Mouse (Mus musculus) liver, embryonic 15.5 days (tissue): Measurements from ENCODE around the gene Map7d1. TPM values are rescaled to one million over a fixed set of nuclear protein-coding genes. Genes with fewer than 3 reads are reported as not detected.
A peak's percentile ranks its signal among the peaks of the same experiment; 100 is the strongest.

Source experiments
- ATAC-seq: fragments of 200-750 bp; cut with Nextera tagmentation; 2 replicates; pipeline ENCODE4 v1.8.0; 2017; ENCODE audit warnings: moderate number of reproducible peaks, mild to moderate bottlenecking, moderate library complexity; ENCODE audit not compliant: insufficient read depth
- H3K27ac ChIP-seq: fragments of 300-500 bp; sonication (generic); replicated peaks from 2 replicates; pipeline ENCODE4 v1.5.1; 2015; ENCODE audit warnings: mild to moderate bottlenecking, inconsistent platforms
- H3K27me3 ChIP-seq: fragments of 300-500 bp; sonication (generic); 2 replicates; pipeline ENCODE4 v1.6.1; 2015; ENCODE audit warnings: mild to moderate bottlenecking, inconsistent platforms
- H3K36me3 ChIP-seq: fragments of 300-500 bp; sonication (generic); replicated peaks from 2 replicates; pipeline ENCODE4 v1.6.1; 2015; ENCODE audit warnings: moderate library complexity, mild to moderate bottlenecking, inconsistent platforms
- H3K4me1 ChIP-seq: fragments of 300-500 bp; sonication (generic); replicated peaks from 2 replicates; pipeline ENCODE4 v1.6.1; 2015; ENCODE audit warnings: inconsistent platforms
- H3K4me2 ChIP-seq: fragments of 300-500 bp; sonication (generic); 2 replicates; pipeline ENCODE4 v1.6.1; 2015; ENCODE audit warnings: moderate library complexity, mild to moderate bottlenecking, inconsistent platforms
- H3K4me3 ChIP-seq: fragments of 300-500 bp; sonication (generic); replicated peaks from 2 replicates; pipeline ENCODE4 v1.5.1; 2015; ENCODE audit warnings: mild to moderate bottlenecking, inconsistent platforms
- H3K9ac ChIP-seq: fragments of 300-500 bp; sonication (generic); 2 replicates; pipeline ENCODE4 v1.6.1; 2015; ENCODE audit warnings: moderate library complexity, mild to moderate bottlenecking, inconsistent platforms
- H3K9me3 ChIP-seq: fragments of 300-500 bp; sonication (generic); replicated peaks from 2 replicates; pipeline ENCODE4 v1.6.1; 2016; ENCODE audit warnings: inconsistent platforms
- WGBS: fragments of 180-500 bp; shearing (Covaris S2); methylation state at CpG from one replicate; pipeline ENCODE4 v1.1.7; 2015; ENCODE audit warnings: mixed read lengths; ENCODE audit not compliant: insufficient replicate concordance; 5-methylcytosine and 5-hydroxymethylcytosine counted together
- polyA plus RNA-seq: library from polyadenylated mRNA; unstranded; fragments of >200 nt; fragmentation: Nextera tagmentation; extraction: Ambion mirVana; gene quantifications from 2 replicates; pipeline ENCODE4 v1.2.1, GENCODE M21; 2015

Gene Map7d1
- polyA plus RNA-seq, 1 experiment from 2014 or later, result 6.7 TPM

DNA sequence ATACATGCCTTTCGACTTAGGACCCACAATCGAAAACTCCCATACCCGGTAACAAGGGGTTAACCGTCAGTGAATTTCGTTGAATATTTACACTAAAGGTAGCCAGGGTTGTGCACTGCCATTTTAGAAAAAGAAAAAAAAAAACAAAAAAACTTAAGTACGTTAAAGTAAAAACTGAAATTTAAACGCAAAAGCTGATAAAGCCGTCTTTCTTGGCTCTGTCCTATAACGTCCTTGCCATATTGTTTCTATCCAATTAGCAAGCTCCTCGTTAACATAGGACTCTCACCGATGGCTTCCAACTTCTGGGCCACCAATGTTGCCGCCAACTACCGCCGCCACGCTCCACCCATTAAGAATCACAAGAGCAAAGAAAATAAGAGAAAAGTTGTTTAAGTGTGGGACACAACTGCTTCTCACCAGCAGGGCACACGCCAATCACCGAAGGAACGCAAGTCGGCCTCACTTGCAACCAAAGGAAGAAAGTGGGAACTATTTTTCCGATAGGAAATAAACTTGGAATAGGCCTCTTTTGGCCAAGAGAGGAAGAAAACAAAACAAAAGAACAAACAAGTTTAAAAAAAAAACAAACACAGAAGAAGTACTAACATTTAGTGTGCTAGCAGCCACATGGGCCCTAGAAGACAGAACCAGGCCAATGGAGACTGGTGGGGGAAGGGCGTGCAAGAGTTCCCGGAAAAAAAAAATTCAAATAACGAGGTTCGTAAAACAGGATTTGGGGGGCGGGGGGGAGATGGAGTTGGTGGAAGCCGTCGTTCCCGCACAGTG, 54.4 kb downstream of the Map7d1 start:
- Histone ChIP-seq H3K4me3 (peak overlapping the region; percentile 82), H3K4me1 (peaks cover 78% of the 10 kb centered on the region), H3K9ac (peak overlapping the region; percentile 85), H3K27me3 (no peaks in the 10 kb centered on the region), H3K9me3 (no peaks in the 10 kb centered on the region), H3K27ac (peak overlapping the region; percentile 95), H3K4me2 (peak overlapping the region; percentile 82), H3K36me3 (peaks cover 24% of the 10 kb centered on the region)
- WGBS, result under 1% methylated on average over 28 of the region's 28 CpGs
- ATAC-seq, result no peak

DNA sequence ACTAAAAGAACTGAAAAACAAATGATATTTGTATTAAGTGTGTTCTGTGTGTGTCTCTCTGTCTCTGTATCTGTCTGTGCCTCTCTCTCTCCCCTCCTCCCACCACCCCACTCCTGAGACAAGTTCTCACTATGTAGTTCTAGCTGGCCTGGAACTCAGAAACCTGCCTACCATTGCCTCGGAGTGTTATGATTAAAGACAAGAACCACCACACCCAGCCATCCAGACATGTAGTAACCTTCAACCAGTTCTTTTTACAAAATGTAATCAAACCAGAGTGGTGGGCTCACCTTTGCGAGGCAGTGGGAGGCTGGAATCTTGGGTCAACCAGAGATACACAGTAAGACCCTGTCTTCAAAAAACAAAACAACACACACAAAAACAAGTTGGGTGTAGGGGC, 55.5 kb downstream of the Map7d1 start:
- Histone ChIP-seq H3K9ac (peak overlapping the region; percentile 85), H3K4me3 (peak overlapping the region; percentile 82), H3K4me1 (peaks cover 72% of the 10 kb centered on the region), H3K4me2 (peak overlapping the region; percentile 82), H3K27me3 (no peaks in the 10 kb centered on the region), H3K36me3 (peaks cover 31% of the 10 kb centered on the region), H3K27ac (peak overlapping the region; percentile 95), H3K9me3 (no peaks in the 10 kb centered on the region)
- no peak for ATAC-seq
- 19% methylated on average over 2 of the region's 2 CpGs for WGBS

DNA sequence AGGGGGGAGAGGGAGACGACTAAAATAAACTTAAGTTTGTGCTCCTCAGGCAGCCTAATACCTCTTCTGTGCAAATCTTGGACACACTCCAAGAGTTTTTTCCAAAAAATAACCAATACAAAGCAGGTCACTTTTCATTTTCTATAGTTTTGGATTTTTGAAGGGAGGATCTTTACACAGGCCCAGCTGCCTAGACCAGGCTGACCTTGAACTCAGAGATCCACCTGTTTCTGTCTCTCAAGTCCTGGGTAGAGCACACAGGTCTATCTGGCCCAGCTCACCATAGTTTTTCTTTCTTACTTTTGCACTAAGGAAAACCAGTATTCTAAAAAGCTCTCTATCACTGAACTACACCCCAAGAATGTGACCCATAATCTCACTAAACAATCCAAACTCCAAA, 56.1 kb downstream of the Map7d1 start:
- 43% methylated on average over 1 of the region's 1 CpGs for WGBS
- peaks cover 66% of the 10 kb centered on the region for H3K4me1 ChIP-seq

DNA sequence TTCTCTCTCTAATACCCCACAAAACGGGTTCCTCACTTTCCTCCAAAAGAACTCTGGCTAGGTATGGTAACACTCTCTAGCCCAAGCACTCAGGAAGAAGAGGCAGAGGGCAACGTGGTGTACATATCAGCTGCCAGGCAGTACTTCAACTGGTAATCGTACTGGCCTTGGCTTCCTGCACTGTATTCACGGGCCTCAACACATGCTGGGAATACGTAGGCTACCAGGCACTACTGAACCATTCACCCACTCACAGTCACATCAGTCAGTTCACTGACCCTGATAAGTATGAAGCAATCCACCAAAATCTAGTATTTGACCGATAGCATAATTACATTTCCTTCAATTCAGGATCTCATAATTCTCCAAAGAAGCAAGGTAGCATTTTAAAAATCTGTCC, 56.6 kb downstream of the Map7d1 start:
- H3K4me3 ChIP-seq, result peak overlapping the region; percentile 82
- H3K9ac ChIP-seq, result 0 out of 2 replicates have a peak overlapping the region, but pooled peaks have one; percentile 85
- no peak overlapping the region; the same call in 1 of the 2 replicates for H3K27ac ChIP-seq
- peaks cover 38% of the 10 kb centered on the region for H3K36me3 ChIP-seq
- no peaks in the 10 kb centered on the region for H3K27me3 ChIP-seq
- WGBS, result 28% methylated on average over 6 of the region's 6 CpGs
- no peak for ATAC-seq
- H3K4me1 ChIP-seq, result peaks cover 61% of the 10 kb centered on the region
- no peaks in the 10 kb centered on the region for H3K9me3 ChIP-seq
- H3K4me2 ChIP-seq, result peak overlapping the region; percentile 82

More for the DNA sequence above, 56.1 kb downstream of the Map7d1 start:
- ATAC-seq, result no peak
- peak overlapping the region; percentile 82 for H3K4me2 ChIP-seq
- peak overlapping the region; percentile 95 for H3K27ac ChIP-seq
- no peaks in the 10 kb centered on the region for H3K9me3 ChIP-seq
- peaks cover 33% of the 10 kb centered on the region for H3K36me3 ChIP-seq
- peak overlapping the region; percentile 82 for H3K4me3 ChIP-seq
- no peaks in the 10 kb centered on the region for H3K27me3 ChIP-seq
- peak overlapping the region; percentile 85; the same call in 1 of the 2 replicates for H3K9ac ChIP-seq

DNA sequence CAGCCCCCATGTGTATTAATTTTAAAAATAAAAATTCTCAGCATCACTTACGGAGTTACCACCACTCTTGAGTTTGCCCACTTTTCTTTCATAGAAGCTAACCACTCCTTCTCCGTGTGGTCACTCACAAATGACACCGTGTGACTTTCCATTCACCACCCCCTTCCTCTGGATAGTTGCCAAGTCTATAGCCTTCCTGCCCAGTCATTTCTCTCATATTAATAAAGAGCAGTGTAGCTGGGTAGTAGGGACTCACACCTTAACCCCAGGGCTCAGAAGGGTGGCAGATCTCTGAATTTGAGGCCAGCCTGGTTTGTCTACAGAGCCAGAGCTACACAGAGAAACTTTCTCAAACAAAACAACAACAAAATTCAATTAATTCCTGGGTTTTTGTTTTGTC, 58.7 kb downstream of the Map7d1 start:
- no peak overlapping the region for H3K9ac ChIP-seq
- 0 out of 2 replicates have a peak overlapping the region, but pooled peaks have one; percentile 25 for H3K4me2 ChIP-seq
- peaks cover 45% of the 10 kb centered on the region for H3K4me1 ChIP-seq
- no peaks in the 10 kb centered on the region for H3K27me3 ChIP-seq
- no peaks in the 10 kb centered on the region for H3K9me3 ChIP-seq
- no peak for ATAC-seq
- H3K36me3 ChIP-seq, result peaks cover 59% of the 10 kb centered on the region
- H3K4me3 ChIP-seq, result no peak overlapping the region
- WGBS, result 61% methylated on average over 3 of the region's 3 CpGs
- no peak overlapping the region; the same call in 1 of the 2 replicates for H3K27ac ChIP-seq

DNA sequence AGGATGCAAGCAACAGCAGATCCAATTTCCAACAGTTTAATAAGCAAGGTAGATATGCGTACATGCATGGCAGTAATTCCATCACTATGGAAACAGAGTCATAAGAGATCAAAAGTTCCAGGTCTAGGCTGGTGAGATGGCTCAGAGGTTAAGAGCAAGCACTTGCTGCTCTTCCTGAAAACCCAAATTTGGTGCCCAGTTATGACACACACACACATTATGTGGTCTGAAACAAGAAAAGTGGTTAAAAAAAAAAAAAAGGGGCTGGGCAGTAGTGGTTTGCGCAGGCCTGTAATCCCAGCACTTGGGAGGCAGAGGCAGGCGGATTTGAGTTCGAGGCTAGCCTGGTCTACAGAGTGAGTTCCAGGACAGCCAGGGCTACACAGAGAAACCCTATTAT, 61.2 kb downstream of the Map7d1 start:
- peaks cover 75% of the 10 kb centered on the region for H3K36me3 ChIP-seq
- peaks cover 34% of the 10 kb centered on the region for H3K4me1 ChIP-seq

DNA sequence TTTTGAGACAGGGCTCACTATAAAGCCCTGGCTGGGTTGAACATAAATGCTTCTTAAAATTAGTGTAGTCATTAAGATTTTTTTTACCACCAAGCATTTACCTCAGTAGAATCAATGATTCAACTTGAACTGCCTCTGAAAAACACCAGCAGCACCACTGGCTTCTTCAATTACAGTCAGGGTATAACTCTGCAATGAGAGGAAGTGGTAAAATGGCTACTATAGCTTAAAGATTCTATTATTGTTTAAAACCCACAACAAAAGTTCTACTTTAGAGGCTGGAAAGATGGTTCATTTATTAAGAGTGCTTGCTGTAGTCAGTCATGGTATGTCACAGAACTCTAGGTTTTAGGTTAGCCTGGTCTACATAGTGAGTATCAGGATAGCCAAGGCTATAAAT, 61.9 kb downstream of the Map7d1 start:
- Histone ChIP-seq H3K9me3 (no peaks in the 10 kb centered on the region), H3K36me3 (peaks cover 81% of the 10 kb centered on the region), H3K27ac (no peak overlapping the region), H3K4me2 (no peak overlapping the region), H3K9ac (no peak overlapping the region), H3K4me1 (peaks cover 27% of the 10 kb centered on the region), H3K27me3 (no peaks in the 10 kb centered on the region), H3K4me3 (no peak overlapping the region)
- no peak for ATAC-seq

More for the DNA sequence above, 61.2 kb downstream of the Map7d1 start:
- 92% methylated on average over 4 of the region's 4 CpGs for WGBS
- Histone ChIP-seq H3K27me3 (no peaks in the 10 kb centered on the region), H3K27ac (no peak overlapping the region), H3K4me2 (no peak overlapping the region), H3K9ac (no peak overlapping the region), H3K9me3 (no peaks in the 10 kb centered on the region), H3K4me3 (no peak overlapping the region)
- no peak for ATAC-seq

DNA sequence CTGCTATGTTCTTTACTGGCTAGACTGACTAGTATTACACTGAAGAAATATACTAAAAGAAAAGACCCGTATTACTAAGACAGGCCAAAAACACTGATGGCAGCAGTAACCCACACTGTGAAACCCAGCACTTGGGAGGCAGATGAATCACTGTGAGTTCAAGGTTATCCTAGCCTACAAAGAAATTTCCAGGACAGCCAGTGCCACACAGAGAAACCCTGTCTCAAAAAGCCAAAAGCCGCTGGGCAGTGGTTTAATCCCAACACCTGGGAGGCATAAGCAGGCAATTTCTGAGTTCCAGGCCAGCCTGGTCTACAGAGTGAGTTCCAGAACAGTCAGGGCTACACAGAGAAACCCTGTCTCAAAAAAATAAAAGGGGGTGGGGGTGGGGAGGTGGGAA, 65.5 kb downstream of the Map7d1 start:
- Histone ChIP-seq H3K36me3 (peaks cover 93% of the 10 kb centered on the region), H3K4me2 (no peak overlapping the region), H3K9me3 (no peaks in the 10 kb centered on the region), H3K4me3 (no peak overlapping the region), H3K9ac (no peak overlapping the region), H3K27me3 (no peaks in the 10 kb centered on the region), H3K4me1 (peaks cover 4% of the 10 kb centered on the region; the same call in 1 of the 2 replicates), H3K27ac (no peak overlapping the region)
- 88% methylated on average over 2 of the region's 2 CpGs for WGBS
- no peak for ATAC-seq

DNA sequence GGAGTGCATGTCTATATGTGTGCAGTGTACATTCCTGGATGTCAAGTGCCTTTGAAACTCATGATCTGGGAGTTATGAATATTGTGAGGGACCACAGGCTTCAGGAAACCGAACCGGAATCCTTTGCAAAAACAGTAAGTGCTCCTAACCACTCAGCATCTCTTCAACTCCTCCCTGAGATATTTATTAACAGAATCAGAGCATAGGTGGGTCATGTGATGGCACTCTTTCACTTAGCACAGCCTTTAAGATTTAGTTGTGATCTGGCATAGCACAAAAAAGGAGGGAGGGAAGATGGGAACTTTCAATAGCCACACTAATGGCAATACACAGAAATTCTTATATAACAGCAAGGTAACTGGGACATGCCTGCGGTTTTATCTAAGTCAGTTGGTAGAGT, 69.0 kb downstream of the Map7d1 start:
- Histone ChIP-seq H3K9me3 (no peaks in the 10 kb centered on the region), H3K4me3 (no peak overlapping the region), H3K27ac (no peak overlapping the region), H3K4me2 (no peak overlapping the region), H3K36me3 (peaks cover 94% of the 10 kb centered on the region), H3K9ac (no peak overlapping the region), H3K27me3 (no peaks in the 10 kb centered on the region), H3K4me1 (peaks cover 8% of the 10 kb centered on the region; the same call in 1 of the 2 replicates)
- WGBS, result 83% methylated on average over 3 of the region's 3 CpGs
- ATAC-seq, result no peak

DNA sequence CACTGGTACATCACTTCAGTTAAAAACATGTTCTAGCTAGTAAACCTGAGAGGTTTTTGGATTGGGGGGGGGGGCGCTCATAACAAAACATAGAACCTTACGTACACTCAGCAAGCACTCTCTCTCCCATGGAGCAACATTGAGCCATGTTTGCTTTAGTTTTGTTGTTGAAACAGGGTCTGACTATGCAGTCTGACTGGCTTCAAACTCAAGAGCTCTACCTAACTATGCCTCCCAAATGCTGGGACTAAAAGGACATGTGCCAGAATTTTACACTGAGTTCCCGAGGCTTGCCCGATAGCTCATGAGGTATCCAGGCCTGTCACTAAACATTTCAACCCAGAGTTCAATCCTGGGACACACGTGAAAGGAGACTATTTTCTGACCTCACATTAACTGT, 73.1 kb downstream of the Map7d1 start:
- Histone ChIP-seq H3K36me3 (peaks cover 92% of the 10 kb centered on the region), H3K9me3 (no peaks in the 10 kb centered on the region), H3K27me3 (no peaks in the 10 kb centered on the region)

More for the DNA sequence above, 73.1 kb downstream of the Map7d1 start:
- Histone ChIP-seq H3K4me2 (no peak overlapping the region), H3K4me3 (no peak overlapping the region), H3K4me1 (peaks cover 5% of the 10 kb centered on the region; the same call in 1 of the 2 replicates), H3K27ac (no peak overlapping the region), H3K9ac (no peak overlapping the region)
- 86% methylated on average over 5 of the region's 5 CpGs for WGBS
- ATAC-seq, result no peak
